Mouse (Mus musculus) C2C12 (cell line): ENCODE results near the gene Smtn.

Experiments
- CTCF ChIP-seq: IDR thresholded peaks from one replicate; pipeline ENCODE4 v1.5.1; 2011; ENCODE audit not compliant: control insufficient read depth, insufficient read depth, insufficient read length
- USF1 ChIP-seq: IDR thresholded peaks from one replicate; pipeline ENCODE4 v1.6.1; 2011; ENCODE audit warnings: low read depth, mild to moderate bottlenecking, control low read depth, moderate library complexity

DNA sequence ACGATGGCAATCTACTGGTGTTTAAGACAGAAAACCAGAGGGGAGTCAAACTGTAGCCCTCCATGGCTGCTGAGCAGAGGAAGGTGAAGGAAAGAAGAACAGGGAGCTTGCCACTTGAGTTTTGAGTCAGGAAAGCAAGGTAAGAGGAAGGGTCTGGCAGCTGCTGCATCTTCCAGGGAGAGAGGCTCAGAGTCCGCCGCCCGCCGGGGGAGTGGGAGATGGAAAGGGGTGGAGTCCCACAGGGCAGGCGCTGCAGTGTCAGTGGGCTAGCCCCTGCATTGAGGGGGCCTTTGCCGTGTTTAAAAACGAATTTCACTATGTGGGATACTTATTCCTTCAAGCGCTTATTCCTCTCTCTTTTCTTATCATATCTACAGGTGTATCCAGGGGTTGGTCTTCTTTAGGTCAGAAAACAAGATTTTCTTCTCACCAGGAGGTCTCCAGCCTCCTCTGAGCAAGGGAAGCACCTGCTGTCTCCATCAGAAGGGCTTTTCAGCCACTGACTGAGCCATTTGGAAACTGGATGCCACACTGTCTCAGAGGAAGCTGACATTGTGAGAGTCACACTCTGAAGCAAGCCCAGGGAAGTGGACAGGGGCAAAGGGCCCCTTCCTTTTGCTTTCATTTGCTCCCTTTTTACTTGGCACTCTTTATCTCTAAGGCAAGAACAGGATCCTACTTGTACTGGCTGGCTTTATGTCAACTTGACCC lies 5.3 kb upstream of the Smtn start:
- TF ChIP-seq USF1 = no peak
- no peak for TF ChIP-seq CTCF
